Mouse (Mus musculus): ENCODE data around the gene Coa3. TPM values are rescaled to one million over a fixed set of nuclear protein-coding genes. Genes with fewer than 3 reads are reported as not detected.

Gene Coa3
- polyA plus RNA-seq, 1 experiment: not detected

- TF ChIP-seq CTCF (IDR thresholded peaks at IDR 0.05; ENCODE audit: insufficient read depth, low read depth, low read length): no peak
- no peak overlapping the region for H3K4me3 ChIP-seq (ENCODE audit: insufficient read depth, low read depth, low read length)
- WGBS: 90% methylated on average over 1 of the region's 1 CpGs
- H3K4me1 ChIP-seq (ENCODE audit: control insufficient read depth, insufficient read depth, low read length): peaks cover 32% of the 10 kb centered on the region
- no peak overlapping the region for H3K27ac ChIP-seq (ENCODE audit: insufficient read depth, low read depth, low read length)
Measured at GRCm38 (mm10) chr11:101233240-101233639, 45.7 kb downstream of the Coa3 start.

GRCm38 (mm10) chr11:101232010-101232839 is 46.7 kb downstream of the Coa3 start:
- Histone ChIP-seq H3K4me3 (ENCODE audit: insufficient read depth, low read depth, low read length) (no peak overlapping the region), H3K27ac (ENCODE audit: insufficient read depth, low read depth, low read length) (peak overlapping the region; percentile 96), H3K4me1 (ENCODE audit: control insufficient read depth, insufficient read depth, low read length) (peaks cover 28% of the 10 kb centered on the region)
- no peak for TF ChIP-seq CTCF (IDR thresholded peaks at IDR 0.05; ENCODE audit: insufficient read depth, low read depth, low read length)
- TF ChIP-seq POLR2A (IDR thresholded peaks at IDR 0.05; ENCODE audit: insufficient read depth, low read depth, low read length): no peak
- 51% methylated on average over 6 of the region's 6 CpGs for WGBS

GRCm38 (mm10) chr11:101230991-101231871 is 47.7 kb downstream of the Coa3 start:
- 9% methylated on average over 18 of the region's 18 CpGs for WGBS
- TF ChIP-seq CTCF (IDR thresholded peaks at IDR 0.05; ENCODE audit: insufficient read depth, low read depth, low read length) (no peak), POLR2A (IDR thresholded peaks at IDR 0.05; ENCODE audit: insufficient read depth, low read depth, low read length) (0 out of 2 replicates have a peak, but pooled peaks have one; percentile 12)
- Histone ChIP-seq H3K27ac (ENCODE audit: insufficient read depth, low read depth, low read length) (peak overlapping the region; percentile 96), H3K4me3 (ENCODE audit: insufficient read depth, low read depth, low read length) (no peak overlapping the region), H3K4me1 (ENCODE audit: control insufficient read depth, insufficient read depth, low read length) (peaks cover 30% of the 10 kb centered on the region)

GRCm38 (mm10) chr11:101230526-101230925 is 48.4 kb downstream of the Coa3 start:
- no peak for TF ChIP-seq POLR2A (IDR thresholded peaks at IDR 0.05; ENCODE audit: insufficient read depth, low read depth, low read length)
- H3K27ac ChIP-seq (ENCODE audit: insufficient read depth, low read depth, low read length): peak overlapping the region; percentile 96
- 13% methylated on average over 5 of the region's 5 CpGs for WGBS

GRCm38 (mm10) chr11:101230061-101230511 is 48.8 kb downstream of the Coa3 start:
- Histone ChIP-seq H3K27ac (ENCODE audit: insufficient read depth, low read depth, low read length) (peak overlapping the region; percentile 96), H3K4me3 (ENCODE audit: insufficient read depth, low read depth, low read length) (no peak overlapping the region), H3K4me1 (ENCODE audit: control insufficient read depth, insufficient read depth, low read length) (peaks cover 30% of the 10 kb centered on the region)
- TF ChIP-seq CTCF (IDR thresholded peaks at IDR 0.05; ENCODE audit: insufficient read depth, low read depth, low read length): no peak
- no peak for TF ChIP-seq POLR2A (IDR thresholded peaks at IDR 0.05; ENCODE audit: insufficient read depth, low read depth, low read length)
- WGBS: 8% methylated on average over 2 of the region's 2 CpGs

More at GRCm38 (mm10) chr11:101230526-101230925, 48.4 kb downstream of the Coa3 start:
- H3K4me3 ChIP-seq (ENCODE audit: insufficient read depth, low read depth, low read length): no peak overlapping the region
- peaks cover 30% of the 10 kb centered on the region for H3K4me1 ChIP-seq (ENCODE audit: control insufficient read depth, insufficient read depth, low read length)

GRCm38 (mm10) chr11:101229361-101229900 is 49.5 kb downstream of the Coa3 start:
- H3K4me1 ChIP-seq (ENCODE audit: control insufficient read depth, insufficient read depth, low read length): peaks cover 30% of the 10 kb centered on the region
- WGBS: 25% methylated on average over 8 of the region's 8 CpGs
- H3K4me3 ChIP-seq (ENCODE audit: insufficient read depth, low read depth, low read length): no peak overlapping the region
- peak overlapping the region; percentile 96 for H3K27ac ChIP-seq (ENCODE audit: insufficient read depth, low read depth, low read length)
- TF ChIP-seq CTCF (IDR thresholded peaks at IDR 0.05; ENCODE audit: insufficient read depth, low read depth, low read length): no peak
- no peak for TF ChIP-seq POLR2A (IDR thresholded peaks at IDR 0.05; ENCODE audit: insufficient read depth, low read depth, low read length)

Other genes with a start within 250 kb of the Coa3 start
- not detected in 2 replicates for gene Naglu, start 209.1 kb downstream of the Coa3 start, polyA plus RNA-seq (2012; ENCODE audit: insufficient read depth, insufficient read length, low replicate concordance, missing spikeins)
- not detected in 2 replicates for gene Hsd17b1, start 200.7 kb downstream of the Coa3 start, polyA plus RNA-seq (2012; ENCODE audit: insufficient read depth, insufficient read length, low replicate concordance, missing spikeins)
- gene Coasy, start 196.5 kb downstream of the Coa3 start, polyA plus RNA-seq (2012; ENCODE audit: insufficient read depth, insufficient read length, low replicate concordance, missing spikeins): not detected in 2 replicates
- not detected in 2 replicates for gene Mlx, start 191.8 kb downstream of the Coa3 start, polyA plus RNA-seq (2012; ENCODE audit: insufficient read depth, insufficient read length, low replicate concordance, missing spikeins)
- gene Psmc3ip, start 183.7 kb downstream of the Coa3 start, polyA plus RNA-seq (2012; ENCODE audit: insufficient read depth, insufficient read length, low replicate concordance, missing spikeins): not detected in 2 replicates
- gene Retreg3, start 159.2 kb downstream of the Coa3 start, polyA plus RNA-seq (2012; ENCODE audit: insufficient read depth, insufficient read length, low replicate concordance, missing spikeins): not detected in 2 replicates
- not detected in 2 replicates for gene Tubg1, start 159.2 kb downstream of the Coa3 start, polyA plus RNA-seq (2012; ENCODE audit: insufficient read depth, insufficient read length, low replicate concordance, missing spikeins)
- gene Tubg2, start 123.2 kb downstream of the Coa3 start, polyA plus RNA-seq (2012; ENCODE audit: insufficient read depth, insufficient read length, low replicate concordance, missing spikeins): not detected in 2 replicates
- not detected in 2 replicates for gene Cntnap1, start 108.6 kb downstream of the Coa3 start, polyA plus RNA-seq (2012; ENCODE audit: insufficient read depth, insufficient read length, low replicate concordance, missing spikeins)
- not detected in 2 replicates for gene Plekhh3, start 107.8 kb downstream of the Coa3 start, polyA plus RNA-seq (2012; ENCODE audit: insufficient read depth, insufficient read length, low replicate concordance, missing spikeins)
- gene Ccr10, start 103.7 kb downstream of the Coa3 start, polyA plus RNA-seq (2012; ENCODE audit: insufficient read depth, insufficient read length, low replicate concordance, missing spikeins): not detected in 2 replicates
- not detected in 2 replicates for gene Ezh1, start 52.7 kb downstream of the Coa3 start, polyA plus RNA-seq (2012; ENCODE audit: insufficient read depth, insufficient read length, low replicate concordance, missing spikeins)
- not detected in 2 replicates for gene Ramp2, start 33.1 kb downstream of the Coa3 start, polyA plus RNA-seq (2012; ENCODE audit: insufficient read depth, insufficient read length, low replicate concordance, missing spikeins)
- not detected in 2 replicates for gene Vps25, start 25.4 kb downstream of the Coa3 start, polyA plus RNA-seq (2012; ENCODE audit: insufficient read depth, insufficient read length, low replicate concordance, missing spikeins)
- gene Wnk4, start 18.5 kb downstream of the Coa3 start, polyA plus RNA-seq (2012; ENCODE audit: insufficient read depth, insufficient read length, low replicate concordance, missing spikeins): not detected in 2 replicates
- gene Cntd1, start 102 bp downstream of the Coa3 start, polyA plus RNA-seq (2012; ENCODE audit: insufficient read depth, insufficient read length, low replicate concordance, missing spikeins): not detected in 2 replicates
- gene Becn1, start 23.2 kb upstream of the Coa3 start, polyA plus RNA-seq (2012; ENCODE audit: insufficient read depth, insufficient read length, low replicate concordance, missing spikeins): not detected in 2 replicates
- 706 TPM in 1 of 2 replicates, not detected in the other for gene Psme3, start 37.1 kb upstream of the Coa3 start, polyA plus RNA-seq (2012; ENCODE audit: insufficient read depth, insufficient read length, low replicate concordance, missing spikeins)
- not detected in 2 replicates for gene Aoc2, start 45.9 kb upstream of the Coa3 start, polyA plus RNA-seq (2012; ENCODE audit: insufficient read depth, insufficient read length, low replicate concordance, missing spikeins)
- not detected in 2 replicates for gene Aoc3, start 51.5 kb upstream of the Coa3 start, polyA plus RNA-seq (2012; ENCODE audit: insufficient read depth, insufficient read length, low replicate concordance, missing spikeins)
- not detected in 2 replicates for gene G6pc, start 88.4 kb upstream of the Coa3 start, polyA plus RNA-seq (2012; ENCODE audit: insufficient read depth, insufficient read length, low replicate concordance, missing spikeins)
- gene Aarsd1, start 138.5 kb upstream of the Coa3 start, polyA plus RNA-seq (2012; ENCODE audit: insufficient read depth, insufficient read length, low replicate concordance, missing spikeins): not detected in 2 replicates
- not detected in 2 replicates for gene Gm27029, start 145.7 kb upstream of the Coa3 start, polyA plus RNA-seq (2012; ENCODE audit: insufficient read depth, insufficient read length, low replicate concordance, missing spikeins)
- gene Rundc1, start 146.0 kb upstream of the Coa3 start, polyA plus RNA-seq (2012; ENCODE audit: insufficient read depth, insufficient read length, low replicate concordance, missing spikeins): not detected in 2 replicates
- gene Ptges3l, start 146.2 kb upstream of the Coa3 start, polyA plus RNA-seq (2012; ENCODE audit: insufficient read depth, insufficient read length, low replicate concordance, missing spikeins): not detected in 2 replicates
- gene Rpl27, start 163.2 kb upstream of the Coa3 start, polyA plus RNA-seq (2012; ENCODE audit: insufficient read depth, insufficient read length, low replicate concordance, missing spikeins): not detected in 2 replicates
- gene Ifi35, start 169.3 kb upstream of the Coa3 start, polyA plus RNA-seq (2012; ENCODE audit: insufficient read depth, insufficient read length, low replicate concordance, missing spikeins): not detected in 2 replicates
- gene Rnd2, start 185.9 kb upstream of the Coa3 start, polyA plus RNA-seq (2012; ENCODE audit: insufficient read depth, insufficient read length, low replicate concordance, missing spikeins): 335 TPM in 1 of 2 replicates, not detected in the other
- not detected in 2 replicates for gene Vat1, start 187.1 kb upstream of the Coa3 start, polyA plus RNA-seq (2012; ENCODE audit: insufficient read depth, insufficient read length, low replicate concordance, missing spikeins)